Mouse (Mus musculus) splenic B cell, adult 2 months (primary cell): Measurements from ENCODE around the gene Pias1.

Experiments
- DNase-seq: peaks from one replicate; pipeline ENCODE4 v3.0.0-alpha.2; 2011; ENCODE audit warnings: low read depth, low spot score
- H3K27me3 ChIP-seq: 2 replicates; pipeline ENCODE4 v1.6.1; 2012; ENCODE audit warnings: mild to moderate bottlenecking, low read length, moderate library complexity, mixed read lengths; ENCODE audit not compliant: control insufficient read depth, poor library complexity, insufficient read depth, severe bottlenecking
- H3K36me3 ChIP-seq: 2 replicates; pipeline ENCODE4 v1.6.1; 2012; ENCODE audit warnings: mild to moderate bottlenecking, low read length, moderate library complexity, mixed read lengths; ENCODE audit not compliant: control insufficient read depth, poor library complexity, insufficient read depth, severe bottlenecking

The Pias1 gene

DNA sequence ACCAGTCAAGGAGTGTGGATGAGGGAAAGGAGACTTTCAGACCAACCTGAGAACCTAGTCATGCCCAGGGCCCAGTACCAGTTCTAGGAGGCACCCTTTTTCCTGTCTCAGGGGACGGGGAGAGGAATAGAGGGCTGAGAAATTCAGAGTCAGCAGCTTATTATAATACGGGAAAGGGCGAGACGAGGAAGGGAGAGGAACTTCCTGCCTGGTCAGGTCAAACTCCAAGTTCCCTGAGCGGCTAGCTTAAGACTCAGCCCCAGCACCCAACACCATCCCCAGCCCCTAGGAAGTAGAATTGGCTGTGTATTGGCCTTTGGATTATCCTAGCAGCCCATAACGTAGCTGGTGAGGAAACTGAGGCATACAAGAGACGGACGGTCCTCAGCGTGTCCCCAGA lies 130.5 kb downstream of the Pias1 start:
- Histone ChIP-seq H3K36me3 (no peaks in the 10 kb centered on the region), H3K27me3 (no peaks in the 10 kb centered on the region)
- DNase-seq = no peak

DNA sequence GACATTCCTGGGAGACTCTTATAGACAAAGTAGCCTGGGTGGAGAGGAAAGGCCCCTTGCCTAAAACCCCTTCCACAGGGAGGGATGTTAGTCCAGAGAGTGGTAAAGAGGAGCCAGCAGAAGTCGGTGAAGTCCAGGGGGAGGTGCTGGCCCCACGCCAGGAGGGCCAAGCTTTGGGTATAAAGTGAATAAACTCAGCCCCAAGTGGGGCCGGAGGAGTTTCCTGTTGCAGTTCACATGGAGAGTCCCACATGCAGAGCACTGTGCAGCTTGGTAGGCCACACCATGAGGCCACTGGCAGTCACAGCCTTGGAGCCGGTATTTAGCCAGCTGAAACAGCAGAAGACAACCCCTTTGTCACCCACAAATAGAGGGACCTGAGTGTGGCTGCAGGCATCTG lies 133.2 kb downstream of the Pias1 start:
- H3K27me3 ChIP-seq = no peaks in the 10 kb centered on the region
- H3K36me3 ChIP-seq = no peaks in the 10 kb centered on the region
- no peak for DNase-seq

DNA sequence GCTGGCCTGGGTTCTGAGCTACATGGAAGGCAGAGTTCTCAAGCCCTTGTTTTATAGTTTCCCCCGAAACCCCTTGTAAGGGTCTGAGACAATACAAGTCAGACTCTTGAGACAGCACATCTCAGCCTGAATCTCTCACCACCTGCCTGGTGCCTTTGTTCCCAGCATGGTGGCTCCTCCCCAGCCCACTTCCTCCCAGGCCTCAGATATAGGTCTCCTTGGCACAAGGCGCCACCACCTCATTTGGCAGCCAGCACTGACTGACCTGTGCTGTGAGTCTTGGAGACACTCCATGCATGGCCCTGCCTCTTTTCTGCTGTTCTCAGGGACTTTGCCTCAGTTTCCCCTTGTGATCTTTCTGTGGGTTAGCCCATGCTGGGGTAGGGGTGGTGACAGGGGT lies 136.2 kb downstream of the Pias1 start:
- no peaks in the 10 kb centered on the region for H3K36me3 ChIP-seq
- no peaks in the 10 kb centered on the region for H3K27me3 ChIP-seq
- DNase-seq = no peak

DNA sequence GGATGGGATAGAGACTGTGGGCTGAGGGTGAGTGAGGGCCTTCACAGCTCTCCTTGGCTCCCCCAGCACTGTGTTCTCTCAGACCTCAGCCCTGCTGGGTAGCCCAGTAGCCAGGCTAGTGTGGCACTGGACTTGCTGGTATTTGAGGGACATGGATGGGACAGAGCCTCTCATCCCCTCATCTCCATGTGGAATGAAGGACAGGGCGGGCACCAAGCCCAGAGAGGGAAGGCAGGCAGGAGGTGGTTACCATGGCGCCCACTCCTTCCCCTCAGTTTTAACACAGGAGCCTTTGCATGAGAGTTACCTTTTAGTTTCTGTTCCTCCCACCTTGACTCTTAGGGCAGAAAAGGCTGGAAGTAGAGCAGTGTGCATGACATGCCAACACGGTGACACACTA lies 139.1 kb downstream of the Pias1 start:
- Histone ChIP-seq H3K36me3 (no peaks in the 10 kb centered on the region), H3K27me3 (no peaks in the 10 kb centered on the region)
- DNase-seq = peak; percentile 18

DNA sequence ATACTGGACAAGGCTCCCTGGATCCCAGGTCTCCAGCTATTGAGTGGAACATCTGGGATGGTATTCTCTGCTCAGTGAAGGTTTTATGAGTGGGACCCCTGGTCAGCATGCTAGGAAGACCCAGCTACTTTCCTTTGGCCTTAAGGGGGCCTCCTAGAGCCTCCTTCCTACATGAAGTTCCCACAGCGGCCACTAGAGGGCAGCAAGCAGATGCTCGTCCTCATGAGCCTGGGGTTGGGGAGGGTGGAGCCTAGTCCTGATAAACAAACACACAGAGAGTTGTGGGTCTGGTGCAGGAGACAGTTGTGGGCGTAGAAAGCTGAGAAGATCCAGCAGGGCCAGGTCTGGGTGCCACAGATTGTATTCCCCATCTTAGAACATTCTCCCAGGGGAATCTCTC lies 140.0 kb downstream of the Pias1 start:
- Histone ChIP-seq H3K36me3 (no peaks in the 10 kb centered on the region), H3K27me3 (no peaks in the 10 kb centered on the region)
- DNase-seq = peak; percentile 92

DNA sequence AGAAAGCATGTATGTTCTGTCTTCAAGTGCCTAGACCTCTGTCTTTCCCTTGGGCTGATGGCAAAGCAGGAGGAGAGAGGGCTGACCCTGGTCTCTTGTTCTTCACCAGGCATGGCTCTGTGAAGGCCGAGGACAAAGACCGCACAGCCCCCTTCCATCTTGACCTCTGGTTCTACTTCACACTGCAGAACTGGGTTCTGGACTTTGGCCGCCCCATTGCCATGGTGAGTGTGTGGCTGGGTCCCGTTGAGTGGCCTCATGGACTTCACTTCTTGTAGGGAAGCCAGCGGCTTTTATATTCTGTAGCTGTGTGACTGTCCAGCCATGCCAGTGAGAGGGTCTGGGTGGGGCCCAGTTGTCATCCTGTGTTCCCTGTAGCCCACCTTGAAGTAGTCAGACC lies 143.3 kb downstream of the Pias1 start:
- no peaks in the 10 kb centered on the region for H3K36me3 ChIP-seq
- H3K27me3 ChIP-seq = no peaks in the 10 kb centered on the region
- no peak for DNase-seq

DNA sequence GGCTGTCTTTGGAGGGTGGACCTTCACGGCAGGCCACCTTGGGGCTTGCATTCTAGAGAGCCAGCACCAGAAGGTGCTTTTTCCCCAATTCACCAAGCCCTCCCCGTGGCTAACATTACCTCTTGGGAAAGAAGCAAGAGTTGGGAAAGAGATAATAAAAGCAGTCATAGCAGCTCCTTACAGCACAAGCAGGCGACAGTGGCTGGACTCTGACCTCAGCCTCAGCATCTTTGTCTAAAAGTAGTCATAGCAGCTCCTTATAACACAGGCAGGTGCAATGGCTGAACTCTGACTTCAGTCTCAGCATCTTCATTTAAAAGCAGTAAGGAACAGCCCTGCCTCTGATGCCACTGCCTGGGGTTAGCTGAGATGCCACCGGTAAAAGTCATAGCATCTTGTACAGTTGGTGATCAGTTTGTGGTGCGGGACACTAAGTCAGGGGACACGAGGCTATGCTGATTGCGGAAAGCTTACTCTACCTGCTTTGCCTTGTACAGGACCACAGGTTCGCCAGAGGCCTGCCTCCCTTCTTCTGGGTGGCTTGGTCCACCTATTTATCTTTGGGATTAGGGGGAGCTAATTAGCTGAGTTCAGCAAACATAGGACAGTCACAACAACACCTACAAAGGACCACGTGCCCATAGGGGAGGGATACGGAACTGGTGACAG lies 144.2 kb downstream of the Pias1 start:
- DNase-seq = no peak
- H3K27me3 ChIP-seq = no peaks in the 10 kb centered on the region
- H3K36me3 ChIP-seq = no peaks in the 10 kb centered on the region

DNA sequence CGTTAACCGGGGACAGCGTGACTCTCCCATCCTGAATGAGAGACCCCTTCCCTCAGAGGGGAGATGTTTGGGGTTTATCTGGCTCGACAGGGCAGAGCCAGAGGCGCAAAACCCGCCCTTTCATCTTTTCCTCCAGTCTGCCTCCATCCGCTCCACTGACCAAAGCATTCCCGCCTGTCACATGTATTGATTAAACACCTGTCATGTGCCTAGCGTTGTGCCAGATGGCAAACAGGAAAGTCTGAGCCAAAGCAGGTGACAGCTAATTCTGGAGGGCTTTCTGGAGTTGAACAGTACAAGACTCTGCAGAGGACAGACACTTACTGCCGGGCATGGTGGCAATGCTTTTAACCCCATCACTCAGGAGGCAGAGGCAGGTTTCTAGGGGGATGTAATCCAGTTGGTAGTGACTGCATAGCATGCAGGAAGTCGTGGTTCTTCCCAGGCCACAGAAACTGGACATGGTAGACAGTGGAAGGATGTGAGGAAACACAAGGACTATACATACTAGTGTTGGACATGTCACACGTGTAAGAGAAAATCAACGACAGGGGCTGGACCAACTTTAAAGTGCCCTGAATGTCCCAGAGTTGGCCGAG lies 148.5 kb downstream of the Pias1 start:
- Histone ChIP-seq H3K36me3 (no peaks in the 10 kb centered on the region), H3K27me3 (no peaks in the 10 kb centered on the region)
- peak; percentile 26 for DNase-seq

DNA sequence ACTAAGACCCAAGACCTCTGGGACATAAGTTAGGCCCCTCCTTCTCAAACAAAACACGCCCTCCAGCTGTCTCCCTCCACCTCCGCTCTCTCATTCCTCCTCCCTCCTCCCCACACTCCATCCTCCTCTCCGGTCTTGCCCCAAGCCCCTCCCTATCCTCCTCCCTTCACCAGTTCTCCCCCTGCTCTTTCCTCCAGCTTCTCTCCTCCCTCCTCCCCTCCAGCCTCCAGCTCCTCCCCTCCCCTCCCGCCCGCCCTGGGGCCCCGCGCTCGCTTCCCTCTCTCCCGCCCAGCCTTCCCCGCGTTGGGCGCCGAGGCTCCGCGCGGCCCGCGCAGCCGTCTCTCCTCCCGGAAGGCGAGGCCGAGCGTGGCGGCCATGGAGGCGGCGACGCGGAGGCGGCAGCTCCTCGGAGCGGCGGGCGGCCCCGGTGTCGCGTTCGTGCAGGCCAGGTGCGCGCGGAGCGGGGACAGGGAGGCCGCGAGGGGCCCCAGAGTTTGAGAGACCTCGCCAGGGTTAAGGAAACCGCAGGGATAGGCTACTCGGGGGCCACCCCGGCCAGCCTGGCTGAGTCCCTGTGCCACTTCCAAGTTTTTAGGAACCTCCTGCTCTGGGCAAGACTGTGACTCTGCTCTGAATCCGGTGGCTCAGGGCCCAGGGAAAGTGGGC lies 149.1 kb downstream of the Pias1 start, which contains the start of gene Cln6:
Gene Cln6 (plus strand): TSS at position 280 of the 666 bp plus-strand sequence.
- Histone ChIP-seq H3K36me3 (no peaks in the 10 kb centered on the region), H3K27me3 (no peaks in the 10 kb centered on the region)
- DNase-seq = peak; percentile 69

DNA sequence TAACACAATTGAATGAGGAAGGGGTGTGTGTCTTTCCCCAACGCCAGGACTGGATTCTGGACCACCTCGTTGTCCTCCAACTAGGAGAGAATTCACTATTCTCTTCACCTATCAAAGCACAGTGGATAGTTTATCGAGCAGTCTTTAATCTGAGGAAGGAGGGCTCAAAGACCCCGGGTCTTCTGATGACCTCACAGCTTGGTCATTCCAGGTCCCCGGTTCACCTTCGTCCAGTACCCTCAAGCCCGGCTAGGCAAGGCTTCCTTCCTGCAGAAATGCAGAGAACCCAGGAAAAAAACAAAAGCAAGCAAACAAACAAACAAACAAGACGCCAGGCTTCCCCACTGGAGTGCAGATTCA lies 149.6 kb downstream of the Pias1 start:
- H3K27me3 ChIP-seq = no peaks in the 10 kb centered on the region
- no peaks in the 10 kb centered on the region for H3K36me3 ChIP-seq
- no peak for DNase-seq

DNA sequence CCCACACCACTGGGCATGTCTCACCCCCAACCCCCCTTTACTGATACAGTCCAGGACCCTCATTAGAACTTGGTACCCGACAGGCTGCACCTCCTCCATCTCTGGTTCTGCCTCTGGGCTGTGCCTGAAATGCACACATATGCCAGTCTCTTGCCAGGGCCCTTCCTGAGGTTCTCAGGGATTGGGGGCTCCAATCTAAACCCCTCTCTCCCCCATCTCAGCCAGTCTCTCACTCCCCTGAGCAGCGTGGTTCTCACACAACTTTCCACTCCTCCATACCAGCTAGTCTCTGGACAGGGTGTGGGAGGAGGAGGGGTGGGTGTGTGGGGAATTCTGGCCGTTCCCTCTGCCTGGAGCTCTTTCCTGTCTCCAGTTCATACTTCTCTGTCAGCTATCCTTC lies 150.1 kb downstream of the Pias1 start:
- no peaks in the 10 kb centered on the region for H3K27me3 ChIP-seq
- H3K36me3 ChIP-seq = no peaks in the 10 kb centered on the region
- no peak for DNase-seq

DNA sequence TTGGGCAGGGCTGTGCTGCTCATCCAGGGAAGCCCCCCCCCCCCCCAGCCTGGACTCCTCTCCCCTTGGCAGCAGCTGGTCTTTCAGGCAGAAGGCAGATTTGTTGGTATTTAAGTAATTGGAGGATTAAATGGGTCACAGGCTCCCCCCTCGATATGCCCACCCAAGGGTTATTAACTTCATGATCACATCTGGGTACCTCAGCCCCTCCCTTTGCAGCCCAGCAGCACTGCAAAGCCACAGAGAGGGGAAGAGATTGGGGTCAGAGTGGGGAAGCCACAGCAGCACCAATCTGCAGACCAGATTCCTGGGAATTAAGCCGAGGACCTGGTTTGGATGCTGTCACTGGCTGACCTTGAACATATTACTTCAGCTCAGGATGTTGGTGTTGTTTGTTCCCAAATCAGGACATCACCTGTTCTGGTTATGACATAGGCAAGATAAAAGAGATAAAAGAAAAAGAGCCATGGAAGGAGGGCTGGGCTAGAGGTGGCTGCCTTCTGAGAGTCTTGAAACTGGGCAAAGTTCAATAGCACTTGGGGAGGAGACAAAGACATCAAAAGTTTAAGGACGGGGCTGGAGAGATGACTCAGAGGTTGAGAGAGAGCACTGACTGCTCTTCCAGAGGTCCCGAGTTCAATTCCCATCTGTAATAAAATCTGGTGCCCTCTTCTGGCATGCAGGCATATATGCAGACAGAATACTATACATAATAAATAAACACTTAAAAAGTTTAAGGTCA lies 151.8 kb downstream of the Pias1 start:
- Histone ChIP-seq H3K27me3 (no peaks in the 10 kb centered on the region), H3K36me3 (no peaks in the 10 kb centered on the region)
- no peak for DNase-seq

DNA sequence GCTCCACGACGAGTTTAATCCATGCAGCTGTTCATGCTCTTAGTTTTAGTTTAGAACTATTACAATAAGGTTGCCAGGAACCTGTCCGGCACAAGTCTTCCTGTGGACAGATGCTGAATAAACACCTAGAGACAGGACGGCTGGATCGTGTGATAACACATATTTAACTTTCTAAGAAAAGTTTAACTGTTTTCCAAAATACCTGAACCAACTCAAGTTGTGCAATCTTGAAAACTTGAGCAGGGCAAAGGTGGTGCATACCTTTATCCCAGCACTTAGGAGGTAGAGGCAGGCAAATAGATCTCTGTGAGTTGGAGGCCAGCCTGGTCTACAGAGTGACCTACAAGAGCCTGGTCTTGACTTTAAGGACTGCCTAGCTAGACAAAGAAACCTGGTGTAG lies 152.8 kb downstream of the Pias1 start:
- H3K27me3 ChIP-seq = no peaks in the 10 kb centered on the region

DNA sequence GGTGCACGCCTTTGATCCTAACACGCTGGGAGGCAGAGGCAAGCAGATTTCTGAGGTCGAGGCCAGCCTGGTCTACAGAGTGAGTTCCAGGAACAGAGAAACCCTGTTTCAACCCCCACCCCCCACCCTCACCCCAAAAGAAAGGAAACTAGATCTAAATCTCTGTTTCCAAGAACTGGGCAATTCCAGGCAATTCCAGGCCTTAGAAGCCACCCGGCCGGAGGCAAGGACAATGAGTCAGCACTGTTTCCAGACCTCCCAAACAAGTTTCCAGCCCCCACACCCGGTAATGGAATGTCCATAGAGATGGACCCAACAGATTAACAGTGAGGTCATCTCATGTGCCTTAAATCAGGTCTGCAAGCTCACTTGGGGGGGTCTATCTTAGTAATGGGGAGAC lies 157.8 kb downstream of the Pias1 start:
- no peaks in the 10 kb centered on the region for H3K36me3 ChIP-seq
- H3K27me3 ChIP-seq = no peaks in the 10 kb centered on the region
- DNase-seq = no peak

More for the DNA sequence above, 152.8 kb downstream of the Pias1 start:
- DNase-seq = no peak
- H3K36me3 ChIP-seq = no peaks in the 10 kb centered on the region

DNA sequence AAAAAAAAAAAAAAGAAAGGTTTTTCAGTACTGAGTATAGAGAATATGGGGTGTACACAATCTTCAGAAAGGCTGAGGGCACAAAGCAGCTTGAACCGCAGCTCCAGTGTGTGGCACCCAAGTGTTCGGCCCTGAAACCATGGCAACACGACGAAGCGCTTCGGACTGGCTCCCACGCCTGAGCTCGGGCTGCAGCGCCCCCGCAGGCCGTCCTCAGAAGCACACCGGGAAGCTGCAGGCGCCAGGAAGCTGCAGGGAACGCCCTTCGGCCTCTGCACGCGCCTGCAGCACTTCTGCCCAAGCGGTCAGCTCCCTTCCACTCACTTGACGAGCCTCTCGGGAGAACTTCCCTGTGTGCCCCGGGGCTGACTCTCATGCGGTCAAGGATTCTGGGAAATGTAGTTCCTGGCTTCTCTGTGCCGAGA lies 159.1 kb downstream of the Pias1 start:
- no peaks in the 10 kb centered on the region for H3K36me3 ChIP-seq
- peak; percentile 95 for DNase-seq

More for the DNA sequence above, 159.1 kb downstream of the Pias1 start:
- H3K27me3 ChIP-seq = no peaks in the 10 kb centered on the region
